Mouse (Mus musculus): ENCODE measurements around the gene Skint10. TPM values are rescaled to one million over a fixed set of nuclear protein-coding genes. Genes with fewer than 3 reads are reported as not detected.

The Skint10 gene
- total RNA-seq (2023), result not detected

DNA sequence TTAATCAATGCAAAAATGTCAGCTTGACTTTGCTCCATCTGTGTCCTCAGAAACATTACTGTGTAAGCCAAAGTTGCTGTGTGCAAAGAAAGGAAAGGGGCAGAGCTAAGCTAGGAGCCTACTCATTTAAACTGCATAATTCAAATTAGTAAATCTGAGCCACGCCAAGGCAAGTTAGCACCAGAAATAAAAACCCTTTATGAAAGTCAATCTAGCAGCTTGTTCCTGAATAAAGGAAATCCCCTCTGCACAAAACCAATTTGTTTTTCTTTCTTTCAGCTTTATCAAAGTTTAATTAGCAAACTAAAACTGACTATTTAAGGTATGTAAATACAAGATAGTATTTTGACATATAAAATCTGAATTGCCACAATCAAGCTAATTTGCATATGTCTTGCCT, at the start of gene Skint10:
Gene Skint10, minus strand, starts transcription at position 101 of the 400 bp plus-strand sequence.

Other genes with a start within 250 kb of the Skint10 start
- not detected for gene Skint2, start 217.7 kb downstream of the Skint10 start, total RNA-seq (2023)

Data from CD4-positive naive resting alpha-beta T cell, adult 76 days (primary cell).